Mouse (Mus musculus): Measurements from ENCODE around the gene Btbd1. TPM values are rescaled to one million over a fixed set of nuclear protein-coding genes. Genes with fewer than 3 reads are reported as not detected.
"Not testable (repeated sequence)": the region's sequence is repeated elsewhere in the genome, so short reads cannot be mapped to it uniquely, and the experiment has no call there.

Btbd1 gene
- total RNA-seq, 2 experiments from 2014 or later: 147 to 165 TPM

DNA sequence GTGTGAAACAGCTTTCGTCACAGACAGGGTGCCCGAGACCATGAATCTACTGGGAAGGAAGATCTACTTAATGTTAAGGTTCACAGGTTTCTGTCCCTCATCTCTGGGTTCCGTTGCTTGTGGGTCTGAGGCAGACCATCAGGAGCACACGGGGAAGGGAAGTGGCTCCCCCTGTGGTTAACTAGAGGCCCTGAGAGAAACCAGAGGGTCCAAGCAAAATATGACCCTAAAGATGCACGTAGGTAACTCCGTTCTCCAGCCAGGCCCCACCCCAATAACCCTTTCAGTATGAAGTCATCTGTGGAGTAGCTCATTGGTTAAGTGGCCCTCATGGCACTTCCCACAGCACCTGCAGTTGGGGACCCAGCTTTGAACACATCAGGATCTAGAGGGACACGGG is 20.4 kb upstream of the Btbd1 start:
- DNase-seq: no peak

DNA sequence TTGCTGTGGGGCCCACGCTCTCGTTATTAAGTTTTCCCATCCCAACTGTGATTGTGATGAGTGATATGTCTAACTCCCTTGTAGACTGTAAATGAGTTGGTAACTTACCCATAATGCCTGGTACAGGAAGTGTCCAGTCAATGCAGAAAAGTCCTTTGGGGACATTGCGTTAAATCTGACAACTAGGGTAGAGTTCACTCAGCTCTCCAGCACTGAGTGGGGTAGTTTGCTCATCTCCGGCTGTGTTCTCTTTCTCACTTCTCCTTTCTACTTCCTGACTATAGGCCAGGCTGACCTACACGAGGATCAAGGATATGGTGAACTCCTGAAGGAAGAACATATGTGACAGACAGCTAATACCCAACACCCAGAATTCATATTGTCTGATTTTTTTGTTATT is 20.0 kb upstream of the Btbd1 start:
- DNase-seq: no peak

DNA sequence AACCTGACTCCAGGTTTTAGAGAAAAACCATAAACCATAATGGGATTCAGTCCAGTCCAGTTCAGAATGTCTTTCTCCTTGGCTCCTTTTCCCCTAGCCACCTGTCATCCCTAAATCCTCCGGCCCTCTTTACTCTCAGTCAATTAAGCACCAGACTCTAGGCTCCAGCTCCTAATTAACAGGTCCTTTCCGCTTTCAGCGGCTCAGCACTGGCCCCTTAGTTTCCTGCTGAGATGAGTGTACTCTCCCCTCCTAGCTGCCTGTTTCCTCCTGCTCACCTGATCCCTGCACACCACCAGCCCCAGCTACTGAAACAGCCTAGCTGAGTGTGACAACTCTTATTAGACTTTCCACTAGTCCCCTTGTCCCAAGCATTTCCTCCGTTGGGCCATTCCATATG is 18.5 kb upstream of the Btbd1 start:
- no peak for DNase-seq

DNA sequence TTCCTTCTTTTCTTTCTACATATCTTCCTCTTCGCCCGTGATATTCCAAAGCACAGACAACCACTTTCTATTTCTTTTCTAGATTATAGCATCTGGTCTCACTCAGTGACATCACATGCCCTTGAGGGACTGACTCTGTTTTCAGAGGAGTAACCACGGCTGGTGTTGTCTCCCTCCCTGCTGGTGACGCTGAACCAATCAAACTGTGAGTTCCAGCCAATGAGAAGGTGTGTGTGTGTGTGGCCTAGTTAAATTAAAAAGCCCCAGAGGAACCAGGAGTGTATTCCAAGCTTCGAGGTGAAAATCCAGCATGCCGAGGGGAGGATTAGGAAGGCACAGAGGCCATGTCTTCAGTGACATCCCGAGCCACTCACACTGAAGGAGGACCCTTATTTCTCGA is 17.8 kb upstream of the Btbd1 start:
- no peak for DNase-seq

DNA sequence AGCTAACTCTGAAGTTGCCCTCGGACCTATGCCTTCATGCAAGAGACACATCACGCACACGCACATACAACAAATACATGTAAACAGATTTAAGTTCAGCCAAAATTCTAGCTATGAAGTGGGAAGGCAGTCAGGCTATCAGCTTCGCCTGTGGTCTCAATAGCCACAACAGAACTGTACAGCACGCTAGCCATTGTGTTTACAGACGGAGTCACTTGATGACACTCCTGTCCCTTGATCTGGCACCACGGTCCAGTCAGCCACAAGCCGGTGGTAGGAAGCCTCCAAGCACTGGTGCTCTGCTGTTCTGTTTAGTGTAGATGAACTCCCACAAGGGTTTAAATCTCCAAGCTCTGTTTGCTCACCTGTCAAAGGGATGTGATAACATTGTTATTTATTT is 16.8 kb upstream of the Btbd1 start:
- no peak for DNase-seq

DNA sequence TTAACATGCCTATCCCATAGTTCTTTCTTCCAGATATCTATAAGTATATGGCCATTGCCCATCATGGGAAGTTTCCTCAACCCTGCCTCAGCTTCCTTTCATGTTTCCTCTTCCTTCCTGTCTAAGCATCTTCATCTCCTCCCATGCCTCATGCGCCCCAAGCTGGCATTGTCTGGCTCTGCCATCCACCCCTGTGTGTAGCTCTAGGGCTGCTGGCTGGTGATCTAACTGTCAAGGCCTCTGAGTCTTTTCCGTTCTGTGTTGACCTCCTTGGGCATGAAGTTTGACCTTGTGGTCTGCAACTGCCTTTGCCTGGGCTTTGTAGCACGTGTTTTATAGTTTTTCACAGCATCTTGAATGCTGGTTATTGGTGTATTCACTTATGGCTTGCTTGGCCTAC is 16.1 kb upstream of the Btbd1 start:
- no peak for DNase-seq

DNA sequence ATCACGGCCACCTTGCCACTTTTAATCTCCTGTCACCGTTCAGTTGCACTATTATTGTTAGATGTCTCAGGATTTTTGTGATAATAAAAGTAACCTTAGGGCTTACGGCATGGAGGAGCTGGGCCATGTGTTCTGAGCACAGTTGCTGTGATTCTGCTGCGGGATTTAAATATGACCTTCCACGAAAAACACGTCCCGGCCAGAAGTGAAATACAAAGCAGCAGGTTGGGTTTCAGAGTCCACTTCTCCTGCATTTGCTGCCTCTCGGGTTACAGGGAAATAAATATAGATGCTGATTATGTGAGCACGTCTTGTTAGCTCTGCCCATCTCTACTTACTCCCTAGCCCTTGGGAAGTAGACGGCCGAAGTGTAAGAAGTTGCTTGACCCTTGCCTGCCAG is 15.6 kb upstream of the Btbd1 start:
- no peak for DNase-seq

DNA sequence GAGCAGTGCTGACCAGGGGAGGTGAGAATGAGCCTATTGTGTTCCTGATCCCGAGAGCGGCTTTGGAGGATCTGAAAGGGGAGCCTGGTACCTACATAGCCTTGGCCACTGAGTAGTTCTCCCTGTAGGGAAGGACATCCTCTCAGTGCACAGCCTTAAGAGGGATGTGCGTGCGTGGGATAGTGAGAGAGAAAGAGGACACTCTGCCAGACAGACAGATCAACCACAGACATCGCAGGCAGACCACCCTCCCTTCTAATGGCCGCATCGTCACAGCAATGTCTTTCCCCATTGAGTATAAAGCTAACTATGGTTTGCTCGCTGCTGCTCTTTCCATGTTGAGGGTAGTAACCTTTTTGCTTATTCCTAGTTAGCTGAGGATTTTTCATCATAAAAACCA is 14.7 kb upstream of the Btbd1 start:
- no peak for DNase-seq

DNA sequence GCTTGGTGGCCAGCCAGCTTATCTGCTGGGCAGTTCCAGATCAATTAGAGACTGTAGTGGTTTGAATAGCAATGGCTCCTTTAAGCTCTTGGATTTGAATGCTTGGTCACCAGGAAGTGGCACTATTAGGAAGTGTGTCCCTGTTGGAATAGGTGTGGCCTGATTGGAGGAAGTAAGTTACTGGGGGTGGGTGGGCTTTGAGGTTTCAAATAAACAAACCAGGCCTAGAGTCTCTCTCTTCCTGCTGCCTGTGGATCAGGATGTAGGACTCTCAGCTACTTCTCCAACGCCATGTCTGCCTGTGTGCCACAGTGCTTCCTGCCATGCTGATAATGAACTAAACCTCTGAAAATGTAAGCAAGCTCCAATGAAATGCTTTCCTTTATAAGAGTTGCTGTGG is 13.8 kb upstream of the Btbd1 start:
- DNase-seq: no peak

DNA sequence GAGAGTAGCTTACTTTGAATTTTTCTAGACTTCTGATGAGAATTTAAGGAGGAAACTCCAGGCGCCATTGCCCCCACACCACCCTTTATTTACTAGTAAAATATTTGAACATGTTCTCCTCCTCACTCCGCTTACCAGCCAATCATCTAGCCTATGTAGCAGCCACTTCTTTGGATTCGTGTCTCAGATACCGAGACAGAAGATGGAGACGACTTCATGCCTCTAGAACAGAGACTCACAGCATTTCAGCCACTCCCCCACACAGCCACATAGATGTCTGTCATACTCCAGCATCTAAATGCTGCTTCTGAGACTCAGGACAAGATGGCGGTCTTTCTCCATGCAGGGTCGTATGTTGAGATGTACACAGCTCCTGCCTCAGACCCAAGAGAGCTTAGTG is 12.9 kb upstream of the Btbd1 start:
- no peak for DNase-seq

DNA sequence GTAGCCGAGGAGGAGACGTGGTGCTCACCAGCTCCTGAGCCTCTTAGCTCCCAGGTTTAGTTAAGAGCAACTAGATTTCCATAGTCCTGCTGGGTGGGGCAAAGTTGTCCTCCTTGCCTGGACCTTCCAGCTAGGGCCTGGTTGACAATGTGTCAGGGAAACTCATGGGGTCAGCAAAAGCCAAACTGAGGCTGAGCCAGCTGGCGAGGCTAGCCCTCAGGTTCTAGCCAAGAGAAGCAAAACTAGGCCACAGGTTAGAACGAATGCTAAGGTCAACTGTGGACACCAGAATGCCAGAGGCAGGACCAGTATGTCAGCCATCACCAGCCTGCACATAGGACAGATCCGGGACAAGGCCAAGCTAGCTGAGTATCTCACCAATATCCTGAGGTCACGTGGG is 12.2 kb upstream of the Btbd1 start:
- peak; percentile 60 for DNase-seq

DNA sequence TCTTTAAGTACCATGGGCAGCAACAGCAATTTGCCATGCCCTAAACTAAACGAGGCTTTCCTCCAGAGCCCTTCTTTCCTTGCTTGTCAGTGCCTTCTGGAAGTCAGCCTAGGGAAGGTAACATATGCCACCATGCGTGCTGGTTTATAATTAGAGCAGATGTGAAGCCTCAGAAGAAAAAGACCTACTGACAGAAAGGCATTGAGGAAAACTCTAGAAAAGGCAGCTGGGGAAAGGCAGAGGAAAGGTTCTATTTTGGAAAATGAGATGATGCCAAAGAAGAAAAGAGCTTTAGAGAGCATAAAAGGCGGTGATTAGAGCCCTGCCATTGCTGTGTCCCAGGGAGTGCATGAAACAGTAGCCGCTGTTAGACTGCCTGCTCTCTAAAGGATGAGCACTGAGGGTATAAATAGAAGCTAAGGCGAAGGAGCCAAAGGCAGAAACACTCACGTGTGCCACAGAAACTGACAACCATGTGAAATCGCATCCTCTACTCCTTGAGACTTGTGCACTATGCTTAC is 11.5 kb upstream of the Btbd1 start:
- DNase-seq: peak; percentile 30

DNA sequence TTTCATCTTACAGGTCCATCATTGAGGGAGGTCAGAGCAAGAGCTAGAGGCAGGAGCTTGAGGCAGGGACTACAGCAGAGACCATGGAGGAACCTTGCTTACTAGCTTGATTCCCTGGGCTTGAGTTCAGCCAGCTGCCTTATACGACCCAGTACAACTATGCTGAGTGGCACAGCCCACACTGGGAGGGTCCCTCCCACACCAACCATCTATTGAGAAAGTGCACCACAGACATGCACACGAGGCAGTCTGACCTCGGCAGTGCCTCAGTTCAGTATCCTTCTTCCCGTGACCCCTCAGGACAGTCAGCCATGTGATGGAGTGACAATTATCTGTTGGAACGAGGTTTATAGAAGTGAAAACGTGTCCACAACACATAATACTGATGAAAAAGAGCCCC is 10.5 kb upstream of the Btbd1 start:
- DNase-seq: no peak

DNA sequence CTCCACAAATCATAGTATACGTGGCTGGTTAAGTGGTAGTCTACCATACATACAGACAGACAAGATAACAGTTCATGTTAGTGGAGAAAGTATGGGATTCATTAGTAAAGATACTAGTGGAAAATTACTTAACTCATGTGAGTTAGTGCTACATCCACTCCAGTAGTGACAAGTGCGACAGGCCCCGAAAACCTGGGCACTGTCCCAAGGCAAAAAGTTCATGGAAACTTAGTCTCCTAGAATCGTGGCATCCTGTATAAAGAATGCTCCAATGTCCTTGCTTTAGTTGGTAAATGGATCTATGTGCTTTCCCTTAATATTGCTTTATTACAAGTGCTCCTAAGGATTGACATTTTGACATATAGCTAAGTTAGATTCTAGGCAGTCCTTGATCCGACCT is 8.5 kb upstream of the Btbd1 start:
- DNase-seq: not testable (repeated sequence)

DNA sequence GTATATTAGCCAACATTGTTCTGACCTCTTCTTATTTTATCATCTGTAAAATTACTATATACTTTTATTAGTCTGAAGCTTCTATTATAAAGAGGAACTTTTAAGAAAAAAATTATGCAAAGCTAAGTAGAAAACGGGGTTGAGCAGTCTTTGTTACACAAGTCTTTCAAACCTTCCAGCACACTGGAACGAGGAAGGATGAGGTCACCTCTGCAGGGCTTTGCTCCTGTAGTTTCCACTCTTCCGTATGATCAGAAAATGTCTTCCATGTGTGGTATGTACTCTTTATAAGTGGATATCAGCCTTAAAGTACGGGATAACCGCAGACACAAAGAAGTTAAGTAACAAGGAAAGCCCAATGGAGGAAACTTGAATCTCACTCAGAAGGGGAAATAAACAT is 6.2 kb upstream of the Btbd1 start:
- DNase-seq: no peak

DNA sequence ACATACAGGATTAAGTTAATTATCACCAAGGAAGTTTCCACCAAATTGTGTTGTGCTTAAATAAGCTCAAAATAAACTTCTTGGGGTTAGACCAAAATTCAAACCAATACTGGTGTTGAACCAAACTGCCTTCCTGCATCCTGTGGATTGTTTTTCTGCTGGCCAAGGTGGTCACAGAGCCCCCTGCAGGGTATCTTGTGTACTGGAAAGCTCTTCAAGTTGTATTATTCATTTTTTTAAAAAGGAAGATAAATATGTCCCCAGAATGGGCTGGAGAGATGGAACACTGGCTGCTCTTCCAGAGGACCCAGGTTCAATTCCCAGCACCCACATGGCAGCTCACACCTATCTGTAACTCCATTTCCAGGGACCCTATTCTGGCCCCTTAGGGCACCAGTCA is 5.6 kb upstream of the Btbd1 start:
- DNase-seq: no peak

DNA sequence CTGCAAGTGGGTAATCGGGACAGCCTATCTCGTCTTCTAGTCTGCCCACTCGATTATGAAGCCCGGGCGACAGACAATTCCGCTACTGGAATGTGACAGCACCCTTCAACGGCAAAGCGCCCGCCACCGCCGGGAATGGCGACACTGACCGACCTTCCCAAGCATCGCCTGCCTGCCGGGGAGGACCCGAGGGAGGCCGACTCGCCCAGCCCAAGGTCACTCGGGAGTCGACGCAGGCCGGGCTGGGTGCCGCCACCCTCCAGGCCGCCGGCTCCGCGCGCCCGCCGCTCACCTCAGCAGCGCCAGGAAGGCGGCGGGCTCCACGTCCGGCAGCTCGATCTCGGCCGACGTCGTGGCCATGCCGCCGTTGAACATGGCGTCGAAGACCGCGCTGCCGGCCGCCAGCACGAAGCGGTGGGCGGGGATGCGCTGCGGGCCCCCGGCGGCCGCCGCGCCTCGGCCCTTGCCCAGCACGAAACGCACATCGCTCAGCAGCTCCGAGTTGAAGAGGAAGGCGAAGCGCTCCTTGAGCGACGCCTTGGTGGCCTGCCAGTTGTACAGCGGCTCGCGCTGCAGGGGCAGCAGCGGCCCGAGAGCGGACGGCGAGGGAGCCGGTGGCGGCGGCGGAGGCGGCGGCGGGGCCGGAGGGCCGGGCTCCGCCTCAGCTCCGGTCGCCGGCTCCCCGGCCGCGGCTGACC is 401 bp downstream of the Btbd1 start:
- peak; percentile 55 for DNase-seq

DNA sequence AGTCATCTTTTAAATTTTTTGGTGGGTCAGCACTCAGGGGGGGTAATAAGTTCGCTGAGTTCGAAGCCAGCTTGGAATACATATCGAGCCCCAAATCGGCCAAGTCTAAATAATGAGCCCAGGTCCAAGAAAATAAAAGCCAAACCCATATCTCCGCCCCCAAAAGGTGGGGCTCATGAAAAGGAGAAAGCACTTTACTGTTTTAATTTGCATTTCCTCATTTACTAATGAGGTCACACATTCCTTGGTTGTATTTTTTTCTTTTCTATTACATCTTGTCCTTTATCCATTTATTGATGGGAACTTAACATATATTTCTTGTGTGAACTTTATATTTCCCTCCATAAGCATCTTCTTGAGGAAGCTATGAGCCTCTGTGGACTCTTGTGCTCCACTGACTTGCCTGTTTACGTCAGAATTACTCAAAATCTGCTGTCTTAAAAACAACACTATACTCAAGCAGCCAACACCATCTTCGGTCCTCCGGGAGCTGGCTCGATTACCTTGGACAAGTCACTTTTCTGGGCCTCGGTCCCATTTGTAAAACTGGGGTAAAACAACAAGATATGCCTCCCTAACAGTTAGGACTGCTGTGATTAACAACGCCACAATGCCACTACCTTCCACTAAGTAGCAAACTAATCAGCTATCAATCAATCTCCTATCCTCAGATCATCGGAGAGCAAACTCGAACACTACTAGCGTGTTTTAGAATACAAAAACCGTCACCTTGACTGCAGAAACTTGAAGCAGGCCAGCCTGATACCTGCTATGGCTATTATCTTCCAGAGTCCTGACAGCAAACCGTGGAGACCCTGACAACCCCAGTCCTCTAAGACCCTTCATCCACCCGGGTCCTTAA is 1.2 kb downstream of the Btbd1 start:
- no peak for DNase-seq

DNA sequence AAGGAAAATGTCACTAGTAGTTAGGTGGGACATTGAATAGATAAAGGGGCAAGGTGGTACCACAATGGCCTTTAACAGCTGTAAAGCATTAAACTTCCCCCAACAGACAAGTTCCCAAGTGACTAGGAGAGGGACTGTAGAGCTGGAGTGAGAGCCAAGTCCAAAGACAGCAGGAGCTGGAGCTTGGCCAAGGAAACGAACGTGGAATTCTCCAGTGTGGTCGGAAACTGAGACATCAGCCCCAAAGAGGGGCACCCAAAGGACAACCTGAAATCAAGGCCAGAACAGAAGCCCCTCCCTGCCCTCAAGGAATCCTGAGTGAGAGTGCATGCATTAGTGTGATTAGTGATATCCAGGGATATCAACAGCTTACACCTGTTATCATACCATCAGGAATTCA is 3.9 kb downstream of the Btbd1 start:
- DNase-seq: no peak

DNA sequence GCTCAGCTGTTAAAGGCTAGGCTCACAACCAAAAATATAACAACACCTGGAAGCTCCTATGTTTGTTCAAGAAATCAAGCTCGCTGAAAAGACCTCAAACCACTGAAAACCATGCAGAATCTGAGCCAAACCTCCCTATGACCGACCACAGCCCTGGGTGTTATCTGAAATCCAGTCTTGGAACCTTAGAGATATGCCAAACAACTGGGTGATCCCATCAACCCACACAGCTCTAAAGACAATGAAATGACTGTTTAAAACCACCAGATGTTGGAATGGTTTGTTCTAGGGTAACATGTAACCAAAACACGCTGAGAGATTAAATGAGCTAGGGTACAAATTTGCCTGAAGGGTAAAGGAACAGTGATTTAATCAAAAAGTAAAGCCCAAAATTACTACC is 4.3 kb downstream of the Btbd1 start:
- no peak for DNase-seq

DNA sequence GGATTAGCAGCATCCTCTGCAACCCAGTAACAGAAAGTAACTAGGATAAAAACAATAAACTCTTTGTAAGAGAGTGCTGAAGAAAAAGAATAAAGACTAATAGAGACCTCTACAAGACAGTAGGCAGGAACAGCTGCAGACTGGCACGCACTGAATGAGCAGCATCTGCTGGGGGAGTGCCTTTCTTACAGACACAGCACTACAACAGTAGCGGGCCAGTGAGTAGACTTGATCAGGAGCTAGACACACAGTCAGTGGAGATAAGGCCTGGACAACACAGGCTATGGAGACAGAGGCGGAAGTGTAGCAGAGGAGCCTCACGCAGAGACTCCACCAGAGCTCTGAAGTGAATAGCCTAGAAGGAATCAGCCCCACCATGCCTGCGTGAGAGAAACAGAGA is 23.2 kb downstream of the Btbd1 start:
- DNase-seq: no peak

DNA sequence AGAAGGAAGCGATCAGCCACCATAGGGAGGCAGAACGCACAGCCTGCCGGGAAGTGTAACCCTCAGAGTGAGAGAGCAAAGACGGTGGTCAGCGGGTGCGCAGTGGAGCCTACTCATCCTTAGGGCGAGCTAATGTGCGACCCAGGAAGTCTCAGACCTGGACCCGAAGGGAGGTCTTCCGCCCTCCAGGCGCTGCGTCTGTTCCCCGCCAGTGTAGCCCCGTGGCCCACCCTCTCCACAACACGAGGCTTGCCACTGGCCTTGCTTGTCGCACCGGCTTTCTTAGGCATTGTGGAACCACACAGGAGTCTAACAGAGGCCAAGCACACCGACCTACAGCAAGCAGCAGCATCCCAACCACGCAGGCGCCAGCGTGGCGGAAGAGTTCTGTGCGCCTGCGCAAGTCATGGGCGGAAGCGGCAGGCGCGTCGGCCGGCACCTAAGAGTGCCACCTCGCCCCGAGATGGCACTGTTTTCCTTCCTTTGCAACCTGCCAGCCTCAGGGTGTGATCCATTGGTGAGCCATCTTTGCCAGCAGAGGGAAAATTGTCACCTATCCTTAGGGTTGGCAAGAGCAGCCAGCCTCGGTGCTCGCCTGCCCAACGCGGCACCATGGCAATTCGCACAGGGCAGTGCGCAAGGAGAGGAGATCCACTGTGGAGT is 40.0 kb downstream of the Btbd1 start, which contains the start of gene 3110040N11Rik:
Gene 3110040N11Rik (minus strand): TSS at position 384 of the 663 bp plus-strand sequence.
- DNase-seq: peak; percentile 74

DNA sequence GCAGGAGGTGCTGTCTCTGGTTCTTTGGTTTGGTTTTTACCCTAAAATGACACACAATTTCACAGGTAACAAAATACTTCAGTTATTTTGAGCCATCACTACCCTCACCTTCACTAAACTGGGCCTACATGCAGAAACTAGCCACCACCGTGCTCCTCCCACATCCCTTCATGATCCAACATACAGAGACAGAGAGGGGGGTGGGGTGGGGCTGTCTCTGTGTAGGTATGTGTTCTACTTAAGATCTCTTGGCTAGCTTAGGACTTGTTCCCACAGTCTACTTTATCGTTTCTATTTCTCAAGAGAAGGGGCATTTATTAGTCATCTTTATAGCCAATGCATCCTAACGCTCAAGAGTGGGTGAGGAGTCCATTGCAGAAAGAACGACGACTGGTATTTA is 40.7 kb downstream of the Btbd1 start:
- no peak for DNase-seq

All from gastrocnemius, postnatal 25 days (tissue).